ENCODE assay signal across 8 mouse cellular contexts in genomic region chr10:41518508-41518980, GRCm38 (mm10). TPM values are rescaled to one million over a fixed set of nuclear protein-coding genes. Genes with fewer than 3 reads are reported as not detected.
A peak's percentile ranks its signal among the peaks of the same experiment; 100 is the strongest.
DNase-seq lines count a peak whose midpoint lies in the region; ATAC-seq lines count a peak whose summit lies in the region.

No protein-coding gene starts in this region.

- DNase-seq in 3T3-L1 (ENCODE audit: low read depth, low spot score): peak; percentile 93
- DNase-seq in embryo, embryonic 11.5 days (ENCODE audit: low read depth, low spot score): peak; percentile 64
- DNase-seq in heart, adult 8-10 months (ENCODE audit: low spot score): peak; percentile 78
- peak; percentile 81 to 85 for DNase-seq in kidney, adult 8-10 months
- peak; percentile 81 for DNase-seq in midbrain, embryonic 14.5 days
- peak; percentile 85 to 88 for DNase-seq in spleen, postnatal 36 days (ENCODE audit: low spot score in 2 of 2)

- peak overlapping the region; percentile 93 for H3K4me3 ChIP-seq in limb, embryonic 13.5 days
- H3K4me3 ChIP-seq in midbrain, embryonic 14.5 days (replicated peaks; ENCODE audit: low read depth, low read length): peak overlapping the region; percentile 90

- H3K4me1 ChIP-seq in limb, embryonic 13.5 days: peaks cover 25% of the 10 kb centered on the region
- H3K4me1 ChIP-seq in midbrain, embryonic 14.5 days (ENCODE audit: control insufficient read depth, insufficient read depth, low read length): peaks cover 27% of the 10 kb centered on the region

- H3K36me3 ChIP-seq in limb, embryonic 13.5 days: peaks cover 6% of the 10 kb centered on the region; the same call in 1 of the 2 replicates
- H3K36me3 ChIP-seq in midbrain, embryonic 14.5 days (ENCODE audit: control insufficient read depth, insufficient read depth, low read length): no peaks in the 10 kb centered on the region

- peak; percentile 66 for ATAC-seq in activated CD4-positive, CD25-positive, alpha-beta regulatory T cell, adult 4 months
- ATAC-seq in limb, embryonic 13.5 days (ENCODE audit: low FRiP score, low read depth): peak; percentile 55
- ATAC-seq in midbrain, embryonic 14.5 days (ENCODE audit: low FRiP score, low TSS enrichment): peak; percentile 63

- H3K27me3 ChIP-seq in limb, embryonic 13.5 days: no peaks in the 10 kb centered on the region
- H3K27me3 ChIP-seq in midbrain, embryonic 14.5 days (ENCODE audit: control insufficient read depth, insufficient read depth, low read length): no peaks in the 10 kb centered on the region

- H3K4me2 ChIP-seq in limb, embryonic 13.5 days (replicated peaks): peak overlapping the region; percentile 82
- peak overlapping the region; percentile 93 for H3K4me2 ChIP-seq in midbrain, embryonic 14.5 days (ENCODE audit: low read length)

- peak overlapping the region; percentile 93 for H3K9ac ChIP-seq in limb, embryonic 13.5 days
- H3K9ac ChIP-seq in midbrain, embryonic 14.5 days (replicated peaks; ENCODE audit: low read length): peak overlapping the region; percentile 64

- no peaks in the 10 kb centered on the region for H3K9me3 ChIP-seq in limb, embryonic 13.5 days
- H3K9me3 ChIP-seq in midbrain, embryonic 14.5 days (ENCODE audit: control insufficient read depth, low read length): no peaks in the 10 kb centered on the region

- peak overlapping the region; percentile 94 for H3K27ac ChIP-seq in limb, embryonic 13.5 days
- H3K27ac ChIP-seq in midbrain, embryonic 14.5 days (replicated peaks; ENCODE audit: low read depth, low read length): peak overlapping the region; percentile 98

- WGBS in limb, embryonic 13.5 days: under 1% methylated on average over 23 of the region's 23 CpGs
- under 1% methylated on average over 23 of the region's 23 CpGs for WGBS in midbrain, embryonic 14.5 days

RNA-seq across cellular contexts. Expression of gene Cd164, which starts 0.7 kb away (rescaled TPM):
- 100 to 1,000 TPM; 202 to 222 TPM for polyA plus RNA-seq in activated CD4-positive, CD25-positive, alpha-beta regulatory T cell, adult 4 months (2017; shearing (Covaris generic))
- total RNA-seq in heart, adult 8-10 months (2022): 100 to 1,000 TPM; 143 to 147 (median 145) TPM
- 170 and 184 TPM in 2 replicates for polyA plus RNA-seq in limb, embryonic 13.5 days (2015; fragmentation: Nextera tagmentation; extraction: Ambion mirVana)
- polyA plus RNA-seq in midbrain, embryonic 14.5 days (2014; fragmentation: Nextera tagmentation; extraction: Ambion mirVana): 34.9 and 63.8 TPM in 2 replicates

RNA-seq across cellular contexts. Expression of gene Ppil6, which starts 28.3 kb away (rescaled TPM):
- polyA plus RNA-seq in activated CD4-positive, CD25-positive, alpha-beta regulatory T cell, adult 4 months (2017; shearing (Covaris generic)): under 1 TPM in 1 of 2 experiments, not detected in 1; 0.89 TPM
- 1 to 10 TPM in 2 of 4 experiments, under 1 TPM in 2; 0.78 to 1.4 (median 1.1) TPM for total RNA-seq in heart, adult 8-10 months (2022)
- polyA plus RNA-seq in limb, embryonic 13.5 days (2015; fragmentation: Nextera tagmentation; extraction: Ambion mirVana): 0.84 and 1.1 TPM in 2 replicates
- polyA plus RNA-seq in midbrain, embryonic 14.5 days (2014; fragmentation: Nextera tagmentation; extraction: Ambion mirVana): 1.3 and 1.7 TPM in 2 replicates

RNA-seq across cellular contexts. Expression of gene Smpd2, which starts 28.4 kb away (rescaled TPM):
- polyA plus RNA-seq in activated CD4-positive, CD25-positive, alpha-beta regulatory T cell, adult 4 months (2017; shearing (Covaris generic)): 10 to 100 TPM; 23.2 to 25.9 TPM
- 10 to 100 TPM; 30.1 to 40.2 (median 34.8) TPM for total RNA-seq in heart, adult 8-10 months (2022)
- 62.9 and 65.6 TPM in 2 replicates for polyA plus RNA-seq in limb, embryonic 13.5 days (2015; fragmentation: Nextera tagmentation; extraction: Ambion mirVana)
- 35.5 and 36.1 TPM in 2 replicates for polyA plus RNA-seq in midbrain, embryonic 14.5 days (2014; fragmentation: Nextera tagmentation; extraction: Ambion mirVana)

RNA-seq across cellular contexts. Expression of gene Mical1, which starts 42.4 kb away (rescaled TPM):
- 10 to 100 TPM; 67.8 to 99.6 TPM for polyA plus RNA-seq in activated CD4-positive, CD25-positive, alpha-beta regulatory T cell, adult 4 months (2017; shearing (Covaris generic))
- 10 to 100 TPM in 2 of 4 experiments, 1 to 10 TPM in 2; 7.5 to 12.7 (median 9.8) TPM for total RNA-seq in heart, adult 8-10 months (2022)
- polyA plus RNA-seq in limb, embryonic 13.5 days (2015; fragmentation: Nextera tagmentation; extraction: Ambion mirVana): 50.6 and 53.7 TPM in 2 replicates
- polyA plus RNA-seq in midbrain, embryonic 14.5 days (2014; fragmentation: Nextera tagmentation; extraction: Ambion mirVana): 17.0 and 20.5 TPM in 2 replicates

Comparison
In these comparisons a context has a peak if more than half of its experiments do, and no peak if none do; other contexts are left out.
1. Peak in every context shown above with its lines: DNase-seq, ATAC-seq, H3K4me3 ChIP-seq and H3K27ac ChIP-seq.